Mouse (Mus musculus) stomach, embryonic 16.5 days (tissue): Measurements from ENCODE around the gene Samd4b. TPM values are rescaled to one million over a fixed set of nuclear protein-coding genes. Genes with fewer than 3 reads are reported as not detected.

Experiments used
- ATAC-seq: fragments of 200-750 bp; cut with Nextera tagmentation; 2 replicates; pipeline ENCODE4 v1.8.0; 2017; ENCODE audit warnings: moderate number of reproducible peaks, moderate TSS enrichment; ENCODE audit not compliant: insufficient read depth, low FRiP score
- H3K27ac ChIP-seq: fragments of 300-500 bp; sonication (generic); 2 replicates; pipeline ENCODE4 v1.5.1; 2014; ENCODE audit warnings: low read length
- H3K27me3 ChIP-seq: fragments of 300-500 bp; sonication (generic); 2 replicates; pipeline ENCODE4 v1.6.1; 2014; ENCODE audit warnings: low read length, control low read depth, mixed read lengths; ENCODE audit not compliant: control insufficient read depth, insufficient read depth
- H3K36me3 ChIP-seq: fragments of 300-500 bp; sonication (generic); 2 replicates; pipeline ENCODE4 v1.6.1; 2014; ENCODE audit warnings: low read length; ENCODE audit not compliant: control insufficient read depth, insufficient read depth
- H3K4me1 ChIP-seq: fragments of 300-500 bp; sonication (generic); 2 replicates; pipeline ENCODE4 v1.6.1; 2014; ENCODE audit warnings: low read length, control low read depth, mixed read lengths; ENCODE audit not compliant: control insufficient read depth, insufficient read depth
- H3K4me2 ChIP-seq: fragments of 300-500 bp; sonication (generic); 2 replicates; pipeline ENCODE4 v1.6.1; 2014; ENCODE audit warnings: low read depth, low read length, mixed read lengths
- H3K4me3 ChIP-seq: fragments of 300-500 bp; sonication (generic); replicated peaks from 2 replicates; pipeline ENCODE4 v1.5.1; 2014; ENCODE audit warnings: mild to moderate bottlenecking, low read length
- H3K9ac ChIP-seq: fragments of 300-500 bp; sonication (generic); 2 replicates; pipeline ENCODE4 v1.6.1; 2014; ENCODE audit warnings: low read length
- H3K9me3 ChIP-seq: fragments of 300-500 bp; sonication (generic); replicated peaks from 2 replicates; pipeline ENCODE4 v1.6.1; 2016; ENCODE audit warnings: low read length, control low read depth; ENCODE audit not compliant: control insufficient read depth
- WGBS: fragments of 180-500 bp; shearing (Covaris S2); extraction: QIAGEN DNeasy Blood & Tissue Kit; methylation state at CpG from one replicate; pipeline ENCODE4 v1.1.7; 2014; 5-methylcytosine and 5-hydroxymethylcytosine counted together
- polyA plus RNA-seq: library from polyadenylated mRNA; unstranded; fragments of >200 nt; fragmentation: Nextera tagmentation; extraction: Ambion mirVana; gene quantifications from 2 replicates; pipeline ENCODE4 v1.2.1, GENCODE M21; 2015

Samd4b gene
- polyA plus RNA-seq, 1 experiment from 2014 or later = 10.9 TPM

- Histone ChIP-seq H3K9me3 (no peaks in the 10 kb centered on the region), H3K9ac (peak overlapping the region; percentile 56), H3K4me2 (peak overlapping the region; percentile 42), H3K4me3 (peak overlapping the region; percentile 8; the same call in 1 of the 2 replicates), H3K36me3 (peaks cover 15% of the 10 kb centered on the region; the same call in 1 of the 2 replicates), H3K27me3 (no peaks in the 10 kb centered on the region), H3K4me1 (peaks cover 53% of the 10 kb centered on the region), H3K27ac (peak overlapping the region; percentile 98)
- no peak for ATAC-seq
- WGBS = 25% methylated on average over 5 of the region's 5 CpGs
These were observed 26.8 kb downstream of the Samd4b start for GRCm38 (mm10) chr7:28570982-28571682.

- Histone ChIP-seq H3K27ac (peak overlapping the region; percentile 98), H3K27me3 (no peaks in the 10 kb centered on the region), H3K9me3 (no peaks in the 10 kb centered on the region), H3K4me3 (peak overlapping the region; percentile 8; the same call in 1 of the 2 replicates), H3K36me3 (peaks cover 19% of the 10 kb centered on the region), H3K9ac (peak overlapping the region; percentile 56), H3K4me2 (peak overlapping the region; percentile 42), H3K4me1 (peaks cover 49% of the 10 kb centered on the region)
- peak; percentile 87 for ATAC-seq
- 45% methylated on average over 12 of the region's 12 CpGs for WGBS
These were observed 27.5 kb downstream of the Samd4b start for GRCm38 (mm10) chr7:28570291-28570981.

GRCm38 (mm10) chr7:28568253-28568652 is 29.7 kb downstream of the Samd4b start:
- H3K27ac ChIP-seq = peak overlapping the region; percentile 42; the same call in 1 of the 2 replicates
- H3K36me3 ChIP-seq = peaks cover 35% of the 10 kb centered on the region
- no peak for ATAC-seq
- H3K4me2 ChIP-seq = no peak overlapping the region
- H3K27me3 ChIP-seq = no peaks in the 10 kb centered on the region
- H3K9me3 ChIP-seq = no peaks in the 10 kb centered on the region
- H3K4me1 ChIP-seq = peaks cover 40% of the 10 kb centered on the region
- no peak overlapping the region for H3K4me3 ChIP-seq
- no peak overlapping the region for H3K9ac ChIP-seq

GRCm38 (mm10) chr7:28567539-28567938 is 30.4 kb downstream of the Samd4b start:
- Histone ChIP-seq H3K27me3 (no peaks in the 10 kb centered on the region), H3K27ac (no peak overlapping the region), H3K9me3 (no peaks in the 10 kb centered on the region), H3K9ac (no peak overlapping the region), H3K4me1 (peaks cover 35% of the 10 kb centered on the region), H3K4me3 (no peak overlapping the region), H3K36me3 (peaks cover 35% of the 10 kb centered on the region), H3K4me2 (no peak overlapping the region)
- ATAC-seq = no peak
- 89% methylated on average over 4 of the region's 4 CpGs for whole genome bisulfite sequencing

GRCm38 (mm10) chr7:28565407-28565806 is 32.5 kb downstream of the Samd4b start:
- no peaks in the 10 kb centered on the region for H3K9me3 ChIP-seq
- peaks cover 35% of the 10 kb centered on the region for H3K36me3 ChIP-seq
- H3K4me3 ChIP-seq = no peak overlapping the region
- no peak overlapping the region for H3K4me2 ChIP-seq
- H3K9ac ChIP-seq = no peak overlapping the region
- H3K27me3 ChIP-seq = no peaks in the 10 kb centered on the region
- 81% methylated on average over 5 of the region's 5 CpGs for WGBS
- peaks cover 18% of the 10 kb centered on the region; the same call in 1 of the 2 replicates for H3K4me1 ChIP-seq
- no peak for ATAC-seq
- H3K27ac ChIP-seq = no peak overlapping the region

GRCm38 (mm10) chr7:28562951-28563350 is 35.0 kb downstream of the Samd4b start:
- Histone ChIP-seq H3K27me3 (no peaks in the 10 kb centered on the region), H3K36me3 (peaks cover 34% of the 10 kb centered on the region)

GRCm38 (mm10) chr7:28562371-28562770 is 35.6 kb downstream of the Samd4b start:
- H3K27ac ChIP-seq = no peak overlapping the region
- 87% methylated on average over 13 of the region's 13 CpGs for WGBS
- H3K4me2 ChIP-seq = no peak overlapping the region
- no peak overlapping the region for H3K4me3 ChIP-seq
- no peaks in the 10 kb centered on the region for H3K27me3 ChIP-seq
- no peak for ATAC-seq
- no peaks in the 10 kb centered on the region for H3K9me3 ChIP-seq
- no peak overlapping the region for H3K9ac ChIP-seq
- H3K36me3 ChIP-seq = peaks cover 29% of the 10 kb centered on the region
- peaks cover 11% of the 10 kb centered on the region; the same call in 1 of the 2 replicates for H3K4me1 ChIP-seq

More at GRCm38 (mm10) chr7:28562951-28563350, 35.0 kb downstream of the Samd4b start:
- ATAC-seq = no peak
- WGBS = 94% methylated on average over 13 of the region's 13 CpGs
- Histone ChIP-seq H3K27ac (no peak overlapping the region), H3K4me3 (no peak overlapping the region), H3K4me1 (peaks cover 11% of the 10 kb centered on the region; the same call in 1 of the 2 replicates), H3K4me2 (no peak overlapping the region), H3K9ac (no peak overlapping the region), H3K9me3 (no peaks in the 10 kb centered on the region)

GRCm38 (mm10) chr7:28561967-28562366 is 36.0 kb downstream of the Samd4b start:
- H3K4me2 ChIP-seq = no peak overlapping the region
- H3K27me3 ChIP-seq = no peaks in the 10 kb centered on the region
- peaks cover 11% of the 10 kb centered on the region; the same call in 1 of the 2 replicates for H3K4me1 ChIP-seq
- no peak overlapping the region for H3K4me3 ChIP-seq
- no peak for ATAC-seq
- no peak overlapping the region for H3K27ac ChIP-seq
- H3K9me3 ChIP-seq = no peaks in the 10 kb centered on the region
- 91% methylated on average over 11 of the region's 11 CpGs for WGBS
- peaks cover 25% of the 10 kb centered on the region for H3K36me3 ChIP-seq
- H3K9ac ChIP-seq = no peak overlapping the region

GRCm38 (mm10) chr7:28560856-28561255 is 37.1 kb downstream of the Samd4b start:
- peaks cover 21% of the 10 kb centered on the region for H3K36me3 ChIP-seq
- no peak overlapping the region for H3K4me3 ChIP-seq
- ATAC-seq = no peak
- WGBS = 91% methylated on average over 10 of the region's 10 CpGs
- no peak overlapping the region for H3K4me2 ChIP-seq
- no peaks in the 10 kb centered on the region for H3K27me3 ChIP-seq
- no peak overlapping the region for H3K9ac ChIP-seq
- H3K27ac ChIP-seq = no peak overlapping the region
- peaks cover 19% of the 10 kb centered on the region for H3K4me1 ChIP-seq
- H3K9me3 ChIP-seq = no peaks in the 10 kb centered on the region
